Mouse (Mus musculus) cerebellum, adult 2 months (tissue): Measurements from ENCODE around the gene Phc2. TPM values are rescaled to one million over a fixed set of nuclear protein-coding genes. Genes with fewer than 3 reads are reported as not detected.

ENCODE experiments used
- DNase-seq, 2 experiments: peaks; one replicate each; pipeline ENCODE4 v3.0.0; 2021
- H3K27ac ChIP-seq: fragments of 200-500 bp; 2 replicates; pipeline ENCODE4 v1.5.1; 2012; ENCODE audit warnings: low read length, control low read depth, inconsistent platforms; ENCODE audit not compliant: insufficient read depth
- H3K27me3 ChIP-seq: fragments of 200-500 bp; 2 replicates; pipeline ENCODE4 v1.6.1; 2012; ENCODE audit warnings: inconsistent platforms, mild to moderate bottlenecking, low read length, moderate library complexity; ENCODE audit not compliant: control insufficient read depth, insufficient read depth
- H3K4me1 ChIP-seq: fragments of 200-500 bp; 2 replicates; pipeline ENCODE4 v1.6.1; 2011; ENCODE audit warnings: low read length; ENCODE audit not compliant: control insufficient read depth, insufficient read depth
- H3K4me3 ChIP-seq: fragments of 200-500 bp; replicated peaks from 2 replicates; pipeline ENCODE3; 2011; ENCODE audit warnings: mild to moderate bottlenecking, low read depth, low read length, control low read depth; ENCODE audit not compliant: insufficient read depth
- CTCF ChIP-seq: fragments of 200-500 bp; IDR thresholded peaks from 2 replicates; pipeline ENCODE4 v1.5.1; 2011; ENCODE audit warnings: low read depth, mild to moderate bottlenecking, control low read depth, low read length, moderate library complexity, borderline replicate concordance; ENCODE audit not compliant: insufficient read depth
- POLR2A ChIP-seq: fragments of 200-500 bp; IDR thresholded peaks from 2 replicates; pipeline ENCODE4 v1.6.1; 2011; ENCODE audit warnings: low read length, control low read depth, borderline replicate concordance; ENCODE audit not compliant: insufficient read depth
- WGBS: fragments of 180-500 bp; shearing (Covaris S2); methylation state at CpG from one replicate; pipeline ENCODE4 v1.1.7; 2018; 5-methylcytosine and 5-hydroxymethylcytosine counted together
- polyA plus RNA-seq: library from polyadenylated mRNA; depleted of rRNA; stranded (reverse); fragments of >200 nt; gene quantifications from 2 replicates; pipeline ENCODE4 v1.2.3, GENCODE M21; 2012

The Phc2 gene
- polyA plus RNA-seq, 1 experiment = 133 TPM

DNA sequence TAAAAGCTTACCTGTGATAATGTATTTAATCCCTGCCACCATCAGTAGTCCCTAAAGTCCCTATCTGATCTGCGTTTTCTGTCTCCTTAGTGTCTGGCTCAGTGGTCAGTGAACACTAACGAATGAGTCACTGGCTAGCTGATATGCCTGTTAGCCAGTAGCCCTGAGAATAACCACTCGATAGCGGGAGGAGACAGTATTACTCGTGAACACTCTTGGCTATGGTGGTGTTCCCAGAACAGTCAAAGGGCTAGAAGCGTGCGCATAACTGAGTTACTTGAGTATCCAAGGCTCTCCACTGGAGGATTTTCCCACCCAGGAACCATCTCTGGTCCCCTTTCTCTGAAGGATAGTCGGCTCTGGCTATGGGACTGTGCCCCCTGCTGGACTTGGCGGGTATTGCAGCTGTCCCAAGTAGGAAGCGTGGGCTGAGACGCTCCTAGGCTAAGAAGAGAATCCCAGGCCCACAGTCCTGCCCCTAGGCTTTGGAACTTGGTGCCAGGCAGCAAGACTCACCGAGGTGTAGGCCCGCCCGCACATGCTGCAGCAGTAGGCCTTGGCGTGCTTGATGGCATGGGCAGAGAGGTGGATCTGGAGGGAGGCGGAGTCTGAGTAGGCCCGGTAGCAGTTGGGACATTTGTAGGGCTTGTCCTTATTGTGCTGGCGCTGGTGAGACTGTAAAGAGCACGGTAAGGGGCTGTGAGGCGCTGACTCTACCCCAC lies 122.2 kb downstream of the Phc2 start:
- peaks cover 3% of the 10 kb centered on the region; the same call in 1 of the 2 replicates for H3K4me1 ChIP-seq
- DNase-seq = peak; percentile 71 to 88
- 30% methylated on average over 20 of the region's 20 CpGs for WGBS
- H3K27ac ChIP-seq = no peak overlapping the region
- no peak for TF ChIP-seq POLR2A
- TF ChIP-seq CTCF = peak; percentile 94
- H3K27me3 ChIP-seq = no peaks in the 10 kb centered on the region
- no peak overlapping the region for H3K4me3 ChIP-seq

DNA sequence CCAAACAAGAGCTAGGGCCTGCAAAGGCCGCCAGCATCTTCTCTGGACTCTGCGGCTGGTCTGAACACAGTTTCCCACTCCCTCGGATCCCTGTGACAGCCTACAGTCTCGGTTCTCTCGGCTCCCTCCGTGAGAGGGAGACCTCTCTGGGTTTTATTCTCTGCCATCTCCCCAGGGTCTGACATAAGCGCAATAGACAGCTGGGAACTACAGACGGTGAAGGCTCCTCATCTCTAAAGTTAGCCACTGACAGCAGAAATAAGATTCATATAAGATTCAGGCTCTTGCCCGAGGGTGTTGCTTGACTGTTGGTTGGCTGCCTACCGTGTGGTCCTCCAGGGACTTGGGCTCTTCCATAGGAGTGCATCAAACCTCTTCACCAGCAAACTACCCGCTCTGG lies 123.1 kb downstream of the Phc2 start:
- WGBS = 81% methylated on average over 11 of the region's 11 CpGs
- Histone ChIP-seq H3K27ac (no peak overlapping the region), H3K27me3 (no peaks in the 10 kb centered on the region), H3K4me3 (no peak overlapping the region), H3K4me1 (peaks cover 3% of the 10 kb centered on the region; the same call in 1 of the 2 replicates)
- no peak for DNase-seq
- TF ChIP-seq POLR2A (no peak), CTCF (no peak)

DNA sequence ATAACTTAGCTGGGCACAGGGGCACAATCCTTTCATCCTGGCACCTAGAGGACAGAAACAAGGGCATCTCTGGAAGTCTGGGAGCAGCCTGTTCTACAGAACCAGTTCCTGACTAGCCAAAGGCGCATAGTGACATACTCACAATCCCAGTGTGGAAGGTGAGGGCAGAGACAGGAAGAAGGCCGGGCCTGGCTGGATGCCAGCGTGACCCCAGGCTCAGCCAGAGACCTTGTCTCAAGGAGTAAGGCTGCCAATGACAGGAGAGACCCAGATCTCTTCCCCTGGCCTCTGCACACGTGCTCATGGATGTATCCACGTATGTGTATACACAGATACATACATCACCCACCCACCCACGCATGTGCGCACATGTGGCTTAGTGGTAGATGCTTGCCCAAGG lies 127.5 kb downstream of the Phc2 start:
- TF ChIP-seq POLR2A (no peak), CTCF (no peak)
- H3K4me3 ChIP-seq = no peak overlapping the region
- DNase-seq = no peak
- no peak overlapping the region for H3K27ac ChIP-seq
- H3K4me1 ChIP-seq = 0 out of 2 replicates have a peak, but pooled peaks cover under 1% of the 10 kb centered on the region
- WGBS = 75% methylated on average over 7 of the region's 7 CpGs
- H3K27me3 ChIP-seq = no peaks in the 10 kb centered on the region

DNA sequence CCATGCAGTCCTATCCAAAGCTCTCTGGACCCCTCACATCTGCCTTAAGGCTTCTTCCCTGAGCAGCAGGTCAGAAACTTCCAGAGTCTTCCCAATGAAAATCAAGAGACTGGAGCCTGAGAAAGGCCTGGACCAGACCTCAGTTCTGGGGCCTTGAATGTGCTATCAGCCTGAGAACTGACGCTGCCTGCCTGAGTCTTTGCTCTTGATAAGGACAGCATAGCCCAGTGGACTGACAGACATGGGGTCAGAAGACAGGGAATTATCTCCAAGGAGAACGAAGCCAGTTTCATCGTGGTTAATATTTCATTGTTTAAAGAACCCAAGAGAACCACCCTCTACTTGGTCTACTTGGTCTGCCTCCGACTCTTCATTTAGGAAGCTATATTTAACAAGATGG lies 128.1 kb downstream of the Phc2 start:
- no peak for TF ChIP-seq CTCF
- TF ChIP-seq POLR2A = no peak
- H3K27me3 ChIP-seq = no peaks in the 10 kb centered on the region
- H3K4me3 ChIP-seq = no peak overlapping the region
- no peak for DNase-seq
- no peaks in the 10 kb centered on the region for H3K4me1 ChIP-seq
- whole genome bisulfite sequencing = 83% methylated on average over 4 of the region's 4 CpGs
- H3K27ac ChIP-seq = no peak overlapping the region

DNA sequence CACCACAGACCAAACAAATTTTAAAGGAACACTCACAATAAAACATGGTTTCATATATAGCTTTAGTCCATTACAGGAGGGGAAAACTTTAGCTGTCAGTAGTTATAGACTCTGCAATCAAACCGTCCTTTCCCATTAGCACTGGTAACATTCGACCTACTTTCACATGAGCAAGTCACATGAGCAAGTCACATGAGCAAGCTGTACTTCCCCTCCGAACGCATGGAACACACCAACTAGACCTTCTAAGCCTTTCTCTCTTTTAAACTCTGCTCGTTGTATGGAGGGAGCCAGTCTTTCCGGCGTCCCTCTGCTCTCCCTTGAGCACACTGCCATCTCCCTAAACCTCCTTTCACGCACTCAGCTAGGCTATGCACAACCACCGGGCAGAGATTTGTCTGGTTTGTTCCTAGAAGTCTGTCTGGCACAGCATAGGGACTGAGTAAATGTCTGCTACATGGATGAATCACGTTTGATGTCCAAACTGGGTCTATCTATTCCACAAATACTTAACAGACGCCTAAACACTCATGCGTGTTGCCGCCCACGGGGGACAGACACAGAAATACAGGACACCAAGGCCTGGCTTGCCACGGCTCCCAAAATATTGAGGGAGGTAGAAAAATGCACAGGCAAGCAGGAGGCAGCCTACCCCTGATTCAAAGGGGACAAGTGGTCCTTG lies 130.6 kb downstream of the Phc2 start:
- TF ChIP-seq CTCF = no peak
- no peak for TF ChIP-seq POLR2A
- no peak for DNase-seq
- Histone ChIP-seq H3K27me3 (no peaks in the 10 kb centered on the region), H3K4me3 (no peak overlapping the region), H3K4me1 (no peaks in the 10 kb centered on the region), H3K27ac (no peak overlapping the region)
- WGBS = 86% methylated on average over 15 of the region's 15 CpGs

DNA sequence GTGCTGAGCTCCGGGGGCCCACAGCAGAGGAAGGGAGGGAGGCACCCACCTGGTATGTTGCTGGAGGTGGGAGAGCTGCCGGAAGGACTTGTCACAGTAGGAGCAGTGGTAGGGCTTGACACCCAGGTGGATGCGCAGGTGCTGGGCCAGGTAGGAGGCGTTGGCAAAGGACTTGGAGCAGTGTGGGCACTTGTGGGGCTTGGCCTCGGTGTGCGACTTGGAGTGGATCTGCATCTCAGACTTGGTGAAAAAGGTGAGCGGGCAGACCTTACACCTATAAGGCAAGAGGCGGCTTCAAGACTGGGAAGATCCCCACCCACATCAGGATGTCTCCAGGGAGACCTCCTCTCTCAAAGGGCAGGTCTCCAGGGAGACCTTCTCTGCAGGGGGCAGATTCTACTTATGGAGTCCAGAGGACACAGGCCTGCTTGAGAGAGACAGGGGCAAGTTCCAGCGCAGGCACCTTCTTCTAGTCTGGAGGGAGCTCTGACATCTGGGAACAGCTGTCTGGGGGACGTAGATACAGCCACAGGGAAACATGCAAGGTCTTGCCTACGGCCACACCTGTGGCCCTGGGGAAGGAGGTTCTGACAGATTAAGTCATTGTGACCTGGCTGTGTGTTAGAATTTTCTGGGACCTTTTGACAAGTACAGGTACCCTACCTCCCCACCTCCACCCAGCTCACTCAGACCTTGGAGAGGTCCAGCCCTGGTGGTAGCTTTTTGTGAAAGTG lies 131.6 kb downstream of the Phc2 start:
- WGBS = 88% methylated on average over 11 of the region's 11 CpGs
- Histone ChIP-seq H3K4me1 (no peaks in the 10 kb centered on the region), H3K27me3 (no peaks in the 10 kb centered on the region), H3K27ac (no peak overlapping the region), H3K4me3 (no peak overlapping the region)
- TF ChIP-seq POLR2A = no peak
- no peak for DNase-seq

DNA sequence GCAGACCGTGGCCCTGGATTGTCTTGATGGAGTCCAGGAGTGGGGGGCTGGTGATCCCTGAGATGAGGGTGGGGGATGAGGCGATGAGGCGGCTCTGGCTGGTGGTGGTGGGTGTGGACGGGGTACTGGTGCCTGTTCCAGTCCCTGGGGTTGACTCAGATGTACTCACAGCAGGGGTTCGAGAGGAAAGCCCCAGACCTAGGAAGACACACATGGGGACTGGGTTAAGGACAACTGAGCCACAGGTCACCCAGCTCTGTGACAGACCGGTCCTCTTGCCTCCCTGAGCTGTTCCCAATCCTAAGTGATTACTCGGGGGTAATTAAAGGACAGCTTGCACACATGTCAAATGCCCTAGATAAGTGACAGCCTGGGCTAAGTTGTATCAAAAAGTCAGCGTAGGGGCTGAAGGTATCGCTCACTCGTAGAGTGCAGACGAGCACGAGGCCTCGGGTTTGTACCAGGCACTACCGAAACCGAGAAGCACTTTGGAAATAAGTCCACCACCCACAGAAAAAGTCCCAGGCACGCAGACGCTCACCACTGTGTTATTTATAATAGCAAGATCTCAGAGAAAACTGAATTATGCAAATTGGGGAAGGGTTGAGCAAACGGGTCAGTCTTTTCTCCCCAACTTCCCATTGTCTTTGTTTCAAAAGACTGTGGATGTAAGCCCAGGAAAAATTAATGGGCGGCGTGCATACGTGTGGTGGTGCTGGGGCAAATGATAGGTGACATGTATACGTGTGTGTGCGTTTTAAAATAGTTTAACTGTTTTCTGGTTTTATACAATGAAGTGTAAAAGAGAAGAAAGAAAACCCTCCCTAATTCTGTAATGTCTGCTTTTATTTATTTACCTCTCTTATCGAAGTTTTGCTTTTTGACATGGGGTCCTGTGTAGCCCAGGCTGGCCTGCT lies 132.8 kb downstream of the Phc2 start:
- no peaks in the 10 kb centered on the region for H3K4me1 ChIP-seq
- H3K27ac ChIP-seq = no peak overlapping the region
- whole genome bisulfite sequencing = 80% methylated on average over 24 of the region's 24 CpGs
- no peaks in the 10 kb centered on the region for H3K27me3 ChIP-seq
- no peak overlapping the region for H3K4me3 ChIP-seq
- no peak for DNase-seq
- TF ChIP-seq CTCF (no peak), POLR2A (no peak)
